Mouse (Mus musculus) cerebellum, postnatal 10 days (tissue): ENCODE measurements around the gene Fam78a.

Source experiments
- DNase-seq, 2 experiments: peaks; one replicate each; pipeline ENCODE4 v3.0.0; 2021; ENCODE audit warnings: mixed read lengths in 2 of 2

Gene Fam78a

GRCm38 (mm10) chr2:32066005-32066404, 18.7 kb downstream of the Fam78a start:
- peak; percentile 65 to 79 for DNase-seq

GRCm38 (mm10) chr2:32065371-32065791, 19.3 kb downstream of the Fam78a start:
- no peak for DNase-seq

GRCm38 (mm10) chr2:32064913-32065312, 19.7 kb downstream of the Fam78a start:
- peak; percentile 69 to 76 for DNase-seq

- no peak for DNase-seq
Measured at GRCm38 (mm10) chr2:32063451-32064151, 21.1 kb downstream of the Fam78a start.

- DNase-seq, result no peak
Measured at GRCm38 (mm10) chr2:32062626-32063410, 21.8 kb downstream of the Fam78a start.

GRCm38 (mm10) chr2:32061722-32062505, 22.7 kb downstream of the Fam78a start:
- no peak for DNase-seq

GRCm38 (mm10) chr2:32061189-32061588, 23.5 kb downstream of the Fam78a start:
- no peak for DNase-seq

- DNase-seq, result no peak
Measured at GRCm38 (mm10) chr2:32060228-32060805, 24.3 kb downstream of the Fam78a start.

GRCm38 (mm10) chr2:32059613-32060012, 25.0 kb downstream of the Fam78a start:
- no peak for DNase-seq

GRCm38 (mm10) chr2:32058716-32059115, 25.9 kb downstream of the Fam78a start:
- DNase-seq, result no peak

- no peak for DNase-seq
Measured at GRCm38 (mm10) chr2:32058241-32058640, 26.4 kb downstream of the Fam78a start.

- no peak for DNase-seq
Measured at GRCm38 (mm10) chr2:32057794-32058193, 26.9 kb downstream of the Fam78a start.

GRCm38 (mm10) chr2:32057360-32057759, 27.3 kb downstream of the Fam78a start:
- no peak for DNase-seq

GRCm38 (mm10) chr2:32056524-32056923, 28.1 kb downstream of the Fam78a start:
- DNase-seq, result no peak

- DNase-seq, result no peak
Measured at GRCm38 (mm10) chr2:32055357-32055965, 29.2 kb downstream of the Fam78a start.

- DNase-seq, result no peak
Measured at GRCm38 (mm10) chr2:32052418-32052817, 32.2 kb downstream of the Fam78a start.

- no peak for DNase-seq
Measured at GRCm38 (mm10) chr2:32051791-32052190, 32.9 kb downstream of the Fam78a start.

GRCm38 (mm10) chr2:32047323-32047722, 37.3 kb downstream of the Fam78a start:
- DNase-seq, result peak; percentile 66 to 77

- no peak for DNase-seq
Measured at GRCm38 (mm10) chr2:32046009-32046408, 38.6 kb downstream of the Fam78a start.

- DNase-seq, result peak in 1 of 2 experiments; percentile 34
Measured at GRCm38 (mm10) chr2:32045375-32045774, 39.3 kb downstream of the Fam78a start.

- DNase-seq, result no peak
Measured at GRCm38 (mm10) chr2:32043836-32044235, 40.8 kb downstream of the Fam78a start.

GRCm38 (mm10) chr2:32041087-32041486, 43.6 kb downstream of the Fam78a start:
- peak in 1 of 2 experiments; percentile 40 for DNase-seq
